Mouse (Mus musculus) heart, postnatal 0 days (tissue): ENCODE data around the gene Vat1.

Experiments
- CTCF ChIP-seq: IDR thresholded peaks from 2 replicates; pipeline ENCODE4 v1.5.1; 2016; ENCODE audit warnings: antibody characterized with exemption, control low read depth, low read depth
- EP300 ChIP-seq: IDR thresholded peaks from 2 replicates; pipeline ENCODE4 v1.6.1; 2016; ENCODE audit warnings: antibody characterized with exemption, low read depth

DNA sequence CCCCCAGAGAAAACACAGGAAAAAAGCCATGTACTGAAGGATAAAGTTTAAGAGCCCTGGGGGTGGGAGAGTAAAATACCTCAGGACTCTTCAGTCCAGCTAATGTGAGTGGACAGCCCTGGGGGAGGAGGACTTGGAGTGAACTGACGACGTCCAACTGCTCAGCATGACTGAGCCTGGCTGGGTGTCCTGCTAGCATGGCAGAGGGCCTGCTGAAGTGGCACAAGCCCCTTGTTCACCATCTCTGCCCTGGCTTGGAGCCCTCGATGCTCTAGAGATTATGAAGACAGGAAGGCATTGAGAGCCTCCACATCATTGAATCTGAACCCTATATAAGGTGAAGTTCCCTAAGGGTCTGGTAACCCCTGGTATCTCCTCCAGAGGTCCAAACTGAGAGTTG is 5.9 kb upstream of the Vat1 start:
- no peak for TF ChIP-seq EP300
- no peak for TF ChIP-seq CTCF
